Mouse (Mus musculus) liver, postnatal 0 days (tissue): ENCODE data around the gene Epha5. TPM values are rescaled to one million over a fixed set of nuclear protein-coding genes. Genes with fewer than 3 reads are reported as not detected.

ENCODE experiments used
- ATAC-seq: fragments of 200-750 bp; cut with Nextera tagmentation; 2 replicates; pipeline ENCODE4 v1.8.0; 2017; ENCODE audit warnings: mild to moderate bottlenecking, moderate library complexity
- DNase-seq: peaks from one replicate; pipeline ENCODE4 v3.0.0-alpha.2; 2016
- H3K27ac ChIP-seq: fragments of 300-500 bp; sonication (generic); 2 replicates; pipeline ENCODE4 v1.5.1; 2014; ENCODE audit warnings: antibody characterized with exemption, moderate library complexity, mild to moderate bottlenecking, low read depth
- H3K27me3 ChIP-seq: fragments of 300-500 bp; sonication (generic); 2 replicates; pipeline ENCODE4 v1.6.1; 2014; ENCODE audit warnings: low read length, control low read depth, mixed read lengths; ENCODE audit not compliant: insufficient read depth
- H3K36me3 ChIP-seq: fragments of 300-500 bp; sonication (generic); replicated peaks from 2 replicates; pipeline ENCODE4 v1.6.1; 2014; ENCODE audit warnings: mild to moderate bottlenecking, control low read depth, low read length, moderate library complexity, mixed read lengths; ENCODE audit not compliant: insufficient read depth
- H3K4me1 ChIP-seq: fragments of 300-500 bp; sonication (generic); 2 replicates; pipeline ENCODE4 v1.6.1; 2014; ENCODE audit warnings: antibody characterized with exemption, mild to moderate bottlenecking, control low read depth; ENCODE audit not compliant: insufficient read depth
- H3K4me2 ChIP-seq: fragments of 300-500 bp; sonication (generic); 2 replicates; pipeline ENCODE4 v1.6.1; 2014; ENCODE audit warnings: low read depth, mild to moderate bottlenecking, low read length, moderate library complexity, mixed read lengths
- H3K4me3 ChIP-seq: fragments of 300-500 bp; sonication (generic); 2 replicates; pipeline ENCODE4 v1.5.1; 2014; ENCODE audit warnings: low read depth, low read length
- H3K9ac ChIP-seq: fragments of 300-500 bp; sonication (generic); replicated peaks from 2 replicates; pipeline ENCODE4 v1.6.1; 2014; ENCODE audit warnings: mild to moderate bottlenecking, moderate library complexity
- H3K9me3 ChIP-seq: fragments of 300-500 bp; sonication (generic); 2 replicates; pipeline ENCODE4 v1.6.1; 2016; ENCODE audit warnings: mild to moderate bottlenecking, control low read depth, low read length, mixed read lengths
- CTCF ChIP-seq: sonication (generic); IDR thresholded peaks from 2 replicates; pipeline ENCODE4 v1.5.1; 2016; ENCODE audit warnings: antibody characterized with exemption, low read depth
- EP300 ChIP-seq: IDR thresholded peaks from 2 replicates; pipeline ENCODE4 v1.6.1; 2016; ENCODE audit warnings: antibody characterized with exemption, low read depth, mild to moderate bottlenecking
- WGBS: fragments of 180-500 bp; shearing (Covaris S2); extraction: QIAGEN DNeasy Blood & Tissue Kit; methylation state at CpG from one replicate; pipeline ENCODE4 v1.1.7; 2014; ENCODE audit not compliant: insufficient replicate concordance; 5-methylcytosine and 5-hydroxymethylcytosine counted together
- polyA plus RNA-seq: library from polyadenylated mRNA; unstranded; fragments of >200 nt; fragmentation: Nextera tagmentation; extraction: Ambion mirVana; gene quantifications from 2 replicates; pipeline ENCODE4 v1.2.1, GENCODE M21; 2015

The Epha5 gene
- polyA plus RNA-seq, 1 experiment from 2014 or later, result not detected

DNA sequence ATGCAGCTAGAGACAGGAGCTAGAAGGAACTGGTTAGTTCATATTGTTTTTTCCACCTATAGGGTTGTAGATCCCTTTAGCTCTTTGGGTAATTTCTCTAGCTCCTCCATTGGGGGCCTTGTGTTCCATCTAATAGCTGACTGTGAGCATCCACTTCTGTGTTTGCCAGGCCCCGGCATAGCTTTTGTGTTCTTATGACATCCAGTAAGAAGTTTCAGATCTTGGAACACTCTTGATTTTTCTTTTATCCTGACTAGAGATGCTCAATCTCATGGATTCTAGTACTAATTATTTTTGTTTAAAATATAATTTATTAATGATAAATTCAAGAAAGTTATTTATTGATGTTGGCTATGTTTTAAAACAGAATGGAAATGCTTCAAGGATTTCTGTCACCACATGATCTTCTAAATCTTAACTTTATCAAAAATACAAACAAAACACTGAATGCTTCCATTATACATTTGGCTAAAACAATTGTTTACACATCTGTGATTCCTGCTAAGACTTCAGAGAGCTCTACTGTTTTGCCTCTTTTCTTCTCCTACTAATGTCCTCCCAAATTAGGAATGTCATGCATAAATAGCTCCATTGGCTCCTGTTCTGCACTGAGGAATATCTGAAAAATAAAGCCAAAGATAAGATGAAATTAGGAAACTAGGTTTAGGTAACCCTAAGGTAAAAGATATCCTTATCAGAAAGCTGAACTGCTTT lies 379.8 kb downstream of the Epha5 start:
- DNase-seq (no peak), ATAC-seq (no peak)
- Histone ChIP-seq H3K9me3 (no peaks in the 10 kb centered on the region), H3K36me3 (no peaks in the 10 kb centered on the region), H3K9ac (no peak overlapping the region), H3K4me3 (no peak overlapping the region), H3K27me3 (no peaks in the 10 kb centered on the region), H3K4me1 (no peaks in the 10 kb centered on the region), H3K4me2 (no peak overlapping the region), H3K27ac (no peak overlapping the region)
- TF ChIP-seq CTCF (no peak), EP300 (no peak)
- WGBS, result 81% methylated on average over 1 of the region's 1 CpGs
